Mouse (Mus musculus): ENCODE measurements around the gene Psmb2.

Gene Psmb2

GRCm38 (mm10) chr4:126732111-126732510, 54.7 kb downstream of the Psmb2 start:
- DNase-seq (ENCODE audit: low read depth, low spot score), result no peak

DNA sequence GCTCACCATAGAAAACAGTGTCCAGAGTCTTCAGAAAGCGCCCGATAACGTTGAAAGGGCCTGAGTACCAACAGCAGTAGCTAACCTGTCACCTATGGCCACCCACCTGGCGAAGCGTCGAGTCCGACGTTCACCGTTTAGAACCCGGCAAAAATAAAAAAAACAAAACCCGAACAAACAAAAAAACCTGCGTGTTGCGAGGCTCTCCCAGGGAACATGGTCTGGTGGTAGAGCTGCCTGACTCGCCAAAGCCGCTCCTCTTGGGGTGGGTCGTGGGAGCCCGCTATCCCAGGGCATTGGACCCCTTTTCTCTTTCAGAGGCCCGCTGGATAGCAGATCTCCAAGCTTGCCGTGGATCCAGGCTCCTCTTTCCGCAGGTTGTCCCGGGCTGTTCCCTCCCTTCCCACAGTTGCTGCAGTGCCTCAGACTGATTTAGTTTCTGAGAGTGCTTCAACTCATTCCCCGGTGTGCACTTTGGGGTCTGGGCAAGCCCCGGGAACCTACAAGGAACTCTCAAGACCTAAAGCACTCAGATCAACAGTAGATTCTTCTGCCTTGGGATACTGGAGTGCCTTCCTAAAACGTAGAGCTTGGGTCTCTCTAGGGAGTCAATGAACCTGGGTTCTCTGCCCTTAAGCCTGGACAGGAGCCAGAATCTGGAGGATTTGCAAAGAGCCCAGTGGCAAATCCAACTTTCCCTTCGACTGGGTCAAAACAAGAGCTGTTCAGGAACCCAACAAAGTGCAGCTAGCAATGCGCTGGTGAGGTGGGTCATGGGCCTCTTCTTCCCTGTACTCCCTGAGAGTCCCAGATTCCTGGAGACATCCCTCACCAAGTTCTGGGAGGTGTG, 55.3 kb downstream of the Psmb2 start:
- no peak for DNase-seq (ENCODE audit: low read depth, low spot score)

DNA sequence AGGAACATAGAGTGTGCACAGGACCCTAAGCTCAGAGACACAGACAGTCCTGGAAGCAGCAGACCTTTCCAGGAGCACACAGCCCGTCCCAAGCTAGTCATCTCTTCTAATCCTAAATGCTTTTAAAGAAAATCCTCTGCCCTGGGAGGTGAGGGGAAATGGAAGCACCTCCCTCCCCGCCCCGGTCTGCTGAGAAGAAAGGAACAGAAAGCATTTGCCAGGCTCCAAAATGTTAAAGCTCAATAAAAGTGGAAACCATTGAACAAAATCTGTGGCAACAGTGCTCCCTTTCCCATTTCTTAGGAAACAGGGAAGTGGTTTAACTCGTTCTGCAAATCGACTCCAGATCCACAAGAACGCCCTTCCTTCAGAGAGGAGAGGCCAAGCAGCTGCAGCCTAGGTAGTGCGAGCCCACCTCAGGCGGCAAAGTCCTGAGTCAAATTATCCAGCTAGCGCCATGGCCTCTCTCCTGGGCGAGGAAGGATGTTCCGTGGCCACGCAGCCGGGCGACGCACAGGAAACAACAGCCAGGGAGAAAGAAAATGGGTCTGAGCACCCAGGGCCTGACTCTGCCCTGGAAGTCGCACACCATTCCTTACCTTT, 56.7 kb downstream of the Psmb2 start:
- no peak for DNase-seq (ENCODE audit: low read depth, low spot score)

GRCm38 (mm10) chr4:126734700-126735381, 57.4 kb downstream of the Psmb2 start:
- DNase-seq (ENCODE audit: low read depth, low spot score), result no peak

GRCm38 (mm10) chr4:126735382-126736000, 58.1 kb downstream of the Psmb2 start:
- no peak for DNase-seq (ENCODE audit: low read depth, low spot score)

GRCm38 (mm10) chr4:126736001-126736414, 58.6 kb downstream of the Psmb2 start, which contains the start of gene Tfap2e:
Tfap2e (minus strand) TSS chr4:126736240.
- no peak for DNase-seq (ENCODE audit: low read depth, low spot score)

DNA sequence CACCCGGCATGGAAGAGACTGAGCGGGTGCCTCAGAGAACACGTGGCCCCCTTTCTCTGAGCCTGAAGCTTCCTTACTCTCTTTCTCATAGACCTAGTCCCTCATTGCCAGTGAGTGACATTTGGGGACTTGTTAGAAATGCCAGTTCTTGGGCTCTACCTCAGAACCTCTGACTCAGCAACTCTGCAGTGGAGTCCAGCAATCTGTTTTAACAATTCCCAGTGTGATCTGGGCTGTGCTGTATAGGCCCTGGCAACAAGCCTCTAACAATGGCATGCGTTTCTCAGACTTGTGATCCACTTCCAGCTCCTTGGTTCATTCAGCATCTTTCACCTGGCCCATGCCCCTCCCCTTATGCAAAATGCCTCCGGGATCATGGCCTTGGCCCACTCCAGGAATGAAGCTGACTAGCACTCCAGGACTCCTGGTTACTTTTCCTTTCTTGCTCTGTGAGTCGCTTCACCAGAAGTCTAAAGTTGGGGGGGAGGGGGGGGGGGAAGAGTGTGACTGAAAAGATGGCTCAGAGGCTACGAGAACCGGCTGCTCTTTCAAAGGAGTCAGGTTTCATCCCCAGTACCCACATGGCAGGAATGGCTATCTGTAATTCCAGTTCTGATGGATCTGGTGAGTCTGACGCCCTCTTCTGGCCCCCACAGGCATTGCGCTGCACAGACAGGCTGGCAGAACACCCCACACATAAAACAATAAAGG, 62.7 kb downstream of the Psmb2 start:
- no peak for DNase-seq (ENCODE audit: low read depth, low spot score)

GRCm38 (mm10) chr4:126741448-126741847, 64.0 kb downstream of the Psmb2 start:
- DNase-seq (ENCODE audit: low read depth, low spot score), result peak; percentile 82

- no peak for DNase-seq (ENCODE audit: low read depth, low spot score)
Measured at GRCm38 (mm10) chr4:126742976-126743375, 65.5 kb downstream of the Psmb2 start.

DNA sequence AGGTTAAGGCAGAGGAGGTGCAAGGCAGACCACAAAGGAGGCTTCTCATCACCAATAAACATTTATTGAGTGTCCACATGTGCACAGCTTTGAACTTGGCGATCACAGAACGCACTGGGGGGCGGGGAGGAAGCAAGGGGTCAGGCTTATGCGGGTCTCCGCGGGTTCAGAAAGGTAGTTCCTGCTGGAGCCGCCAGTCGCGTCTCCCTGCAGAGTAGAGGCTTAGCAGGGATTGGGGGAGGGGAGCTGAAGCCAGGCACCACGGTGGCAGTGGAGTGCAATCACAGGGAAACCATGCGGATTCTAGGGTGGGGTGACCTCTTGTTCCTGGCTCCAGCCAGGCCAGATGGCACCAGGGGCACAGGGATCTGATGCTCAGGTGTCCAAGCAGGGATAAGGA, 66.3 kb downstream of the Psmb2 start:
- DNase-seq (ENCODE audit: low read depth, low spot score), result no peak

DNA sequence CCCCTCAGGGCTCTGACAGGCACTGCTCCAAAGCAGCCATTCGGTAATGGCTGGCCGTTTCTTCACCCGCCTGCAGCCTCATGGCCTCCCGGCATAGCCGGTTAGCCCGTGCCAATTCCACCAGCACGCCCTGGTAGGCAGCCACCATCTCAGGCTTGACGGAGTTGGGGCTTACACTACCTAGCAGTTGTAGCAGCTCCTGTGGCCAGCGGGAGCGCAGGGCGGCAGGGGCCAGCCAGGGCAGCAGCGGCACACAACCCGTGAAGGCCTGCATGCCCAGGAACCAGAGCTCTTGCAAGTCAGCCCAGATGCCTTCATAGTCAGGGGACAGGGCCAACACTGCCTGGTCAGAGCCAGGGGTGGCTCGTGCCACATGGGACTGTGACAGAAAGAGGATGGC, 67.4 kb downstream of the Psmb2 start:
- no peak for DNase-seq (ENCODE audit: low read depth, low spot score)

GRCm38 (mm10) chr4:126745506-126746193, 68.2 kb downstream of the Psmb2 start:
- no peak for DNase-seq (ENCODE audit: low read depth, low spot score)

- DNase-seq (ENCODE audit: low read depth, low spot score), result no peak
Measured at GRCm38 (mm10) chr4:126746194-126746840, 68.9 kb downstream of the Psmb2 start.

DNA sequence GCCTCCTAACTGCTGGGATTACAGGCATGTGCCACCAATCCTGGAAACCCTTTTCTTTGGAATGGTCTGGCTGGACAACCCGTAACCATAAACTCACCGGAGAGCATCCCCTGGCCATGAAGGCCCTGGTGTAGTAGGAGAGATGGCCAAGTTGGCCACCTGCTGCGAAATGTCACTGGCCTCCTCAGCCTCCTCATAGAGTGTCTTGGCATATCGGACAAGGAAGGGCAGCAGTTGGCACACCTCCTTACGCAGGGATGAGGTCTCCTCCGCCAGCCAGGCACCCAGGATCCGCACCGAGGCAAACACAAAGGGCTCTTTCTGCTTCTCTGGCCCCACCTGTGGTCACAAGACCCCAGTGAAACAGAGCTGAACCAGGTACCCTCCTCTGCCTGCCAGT, 71.0 kb downstream of the Psmb2 start:
- no peak for DNase-seq (ENCODE audit: low read depth, low spot score)

GRCm38 (mm10) chr4:126749553-126749952, 72.1 kb downstream of the Psmb2 start:
- no peak for DNase-seq (ENCODE audit: low read depth, low spot score)

DNA sequence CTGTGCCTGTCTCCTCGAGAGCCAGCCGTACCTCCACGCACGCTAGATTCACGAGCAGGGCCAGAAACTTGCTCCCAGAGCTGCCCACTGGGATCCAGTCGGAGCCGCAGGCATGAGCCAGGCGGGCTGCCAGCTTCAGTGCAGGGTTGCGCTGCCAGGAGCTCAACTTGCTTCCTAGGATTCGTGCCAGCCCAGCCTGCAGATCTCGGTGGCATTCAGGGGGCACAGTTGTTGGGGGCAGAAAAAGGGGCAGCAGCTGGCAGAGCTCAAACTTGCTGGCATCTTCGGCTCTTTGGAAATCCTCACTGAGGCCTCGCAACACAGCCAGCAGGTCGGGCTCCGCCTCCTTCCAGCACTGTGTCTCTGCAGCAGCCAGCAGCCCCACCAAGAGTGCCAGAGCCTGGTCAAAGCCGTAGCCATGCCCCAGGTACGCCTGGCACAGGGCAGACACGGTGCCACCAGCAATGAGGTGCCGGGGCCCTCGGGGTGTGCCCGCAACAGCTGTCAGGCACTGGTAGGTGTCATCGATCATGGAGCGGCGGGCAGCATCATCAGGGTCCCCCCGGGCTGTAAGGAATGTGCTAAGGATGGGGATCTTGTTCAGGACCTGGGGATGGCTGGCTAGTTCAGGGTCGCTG, 72.7 kb downstream of the Psmb2 start:
- no peak for DNase-seq (ENCODE audit: low read depth, low spot score)

DNA sequence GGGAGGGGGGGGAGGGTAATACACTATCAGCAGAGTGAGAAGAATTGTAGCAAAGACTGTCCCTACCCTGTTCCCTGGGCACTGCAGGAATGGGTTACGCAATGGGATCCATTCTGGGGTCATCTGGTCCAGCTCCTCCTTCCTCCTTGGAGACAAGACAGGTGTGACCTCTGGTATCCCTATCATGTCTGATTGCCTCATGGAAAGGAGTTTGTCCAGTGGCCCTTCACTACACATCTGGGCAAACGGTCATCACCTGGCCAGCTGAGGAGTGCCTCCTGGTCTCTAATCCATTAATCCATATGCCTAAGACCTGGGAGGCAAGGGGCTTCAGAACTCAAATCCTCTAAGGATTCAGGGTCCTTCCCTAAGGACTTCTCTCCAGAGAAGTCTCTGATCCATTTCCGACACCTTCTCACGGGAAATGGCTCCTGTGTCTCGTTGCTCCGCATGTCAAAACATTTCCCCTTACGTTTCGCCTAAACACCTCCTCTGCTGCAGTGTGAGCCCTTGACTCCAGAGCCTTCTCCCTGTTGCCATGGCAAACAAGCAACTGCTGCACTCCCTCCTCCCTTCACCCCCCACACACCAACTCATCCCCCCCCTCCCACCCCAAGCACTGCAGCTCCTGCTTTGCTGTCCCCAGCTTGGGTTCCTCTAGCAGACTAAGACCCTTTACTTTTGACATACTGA, 73.6 kb downstream of the Psmb2 start:
- no peak for DNase-seq (ENCODE audit: low read depth, low spot score)

- DNase-seq (ENCODE audit: low read depth, low spot score), result no peak
Measured at GRCm38 (mm10) chr4:126751556-126752023, 74.2 kb downstream of the Psmb2 start.

- no peak for DNase-seq (ENCODE audit: low read depth, low spot score)
Measured at GRCm38 (mm10) chr4:126752024-126752607, 74.7 kb downstream of the Psmb2 start.

Measured in forelimb bud, embryonic 11.5 days (tissue).